Mouse (Mus musculus): ENCODE results near the gene Gbf1. TPM values are rescaled to one million over a fixed set of nuclear protein-coding genes. Genes with fewer than 3 reads are reported as not detected.

The Gbf1 gene
- polyA plus RNA-seq, 1 experiment = 51.5 TPM

- no peak overlapping the region for H3K27ac ChIP-seq (ENCODE audit: insufficient read depth, low read length)
- no peaks in the 10 kb centered on the region for H3K36me3 ChIP-seq (ENCODE audit: control insufficient read depth, insufficient read depth, low read length, poor library complexity, severe bottlenecking)
These were observed 46.6 kb downstream of the Gbf1 start for GRCm38 (mm10) chr19:46198891-46199290.

DNA sequence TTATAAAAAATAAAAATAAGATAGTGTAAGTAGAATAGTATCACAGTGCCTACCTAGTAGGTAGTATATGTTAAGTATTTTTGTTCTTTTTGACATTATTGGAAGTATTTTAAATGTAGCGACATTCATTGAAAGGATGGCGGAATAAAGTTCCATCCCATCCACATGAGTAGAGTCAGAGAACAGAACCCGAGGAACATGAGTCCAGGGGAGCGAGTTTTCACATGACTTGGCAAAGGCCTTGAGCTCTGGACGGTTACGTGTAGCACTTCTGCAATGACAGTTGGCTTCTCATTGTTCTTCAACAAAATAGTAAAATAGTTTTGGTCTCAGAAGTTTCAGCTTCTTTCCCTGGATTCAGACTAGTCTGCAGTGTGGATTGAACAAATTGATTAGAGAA is 51.9 kb downstream of the Gbf1 start:
- TF ChIP-seq CTCF (IDR thresholded peaks at IDR 0.05; ENCODE audit: low read depth, low read length) (no peak), POLR2A (IDR thresholded peaks at IDR 0.05; ENCODE audit: insufficient read depth, low read length) (no peak), EP300 (IDR thresholded peaks at IDR 0.05; ENCODE audit: insufficient read depth, low read depth, low read length) (no peak)
- H3K4me1 ChIP-seq (ENCODE audit: control insufficient read depth, insufficient read depth, low read length) = no peaks in the 10 kb centered on the region
- no peaks in the 10 kb centered on the region for H3K36me3 ChIP-seq (ENCODE audit: control insufficient read depth, insufficient read depth, low read length, poor library complexity, severe bottlenecking)
- H3K9me3 ChIP-seq (replicated peaks; ENCODE audit: control insufficient read depth, insufficient read depth, low read length, poor library complexity, severe bottlenecking) = no peaks in the 10 kb centered on the region
- no peak overlapping the region for H3K4me3 ChIP-seq (ENCODE audit: low read depth, low read length)
- H3K9ac ChIP-seq (ENCODE audit: low read depth, poor library complexity, severe bottlenecking) = no peak overlapping the region
- no peaks in the 10 kb centered on the region for H3K27me3 ChIP-seq (ENCODE audit: control insufficient read depth, insufficient read depth, low read length, poor library complexity, severe bottlenecking)
- H3K27ac ChIP-seq (ENCODE audit: insufficient read depth, low read length) = no peak overlapping the region

More at GRCm38 (mm10) chr19:46198891-46199290, 46.6 kb downstream of the Gbf1 start:
- no peak for TF ChIP-seq EP300 (IDR thresholded peaks at IDR 0.05; ENCODE audit: insufficient read depth, low read depth, low read length)
- no peak for TF ChIP-seq POLR2A (IDR thresholded peaks at IDR 0.05; ENCODE audit: insufficient read depth, low read length)
- TF ChIP-seq CTCF (IDR thresholded peaks at IDR 0.05; ENCODE audit: low read depth, low read length) = no peak
- H3K9ac ChIP-seq (ENCODE audit: low read depth, poor library complexity, severe bottlenecking) = no peak overlapping the region
- no peaks in the 10 kb centered on the region for H3K9me3 ChIP-seq (replicated peaks; ENCODE audit: control insufficient read depth, insufficient read depth, low read length, poor library complexity, severe bottlenecking)
- H3K4me1 ChIP-seq (ENCODE audit: control insufficient read depth, insufficient read depth, low read length) = no peaks in the 10 kb centered on the region
- H3K27me3 ChIP-seq (ENCODE audit: control insufficient read depth, insufficient read depth, low read length, poor library complexity, severe bottlenecking) = no peaks in the 10 kb centered on the region
- no peak overlapping the region for H3K4me3 ChIP-seq (ENCODE audit: low read depth, low read length)

DNA sequence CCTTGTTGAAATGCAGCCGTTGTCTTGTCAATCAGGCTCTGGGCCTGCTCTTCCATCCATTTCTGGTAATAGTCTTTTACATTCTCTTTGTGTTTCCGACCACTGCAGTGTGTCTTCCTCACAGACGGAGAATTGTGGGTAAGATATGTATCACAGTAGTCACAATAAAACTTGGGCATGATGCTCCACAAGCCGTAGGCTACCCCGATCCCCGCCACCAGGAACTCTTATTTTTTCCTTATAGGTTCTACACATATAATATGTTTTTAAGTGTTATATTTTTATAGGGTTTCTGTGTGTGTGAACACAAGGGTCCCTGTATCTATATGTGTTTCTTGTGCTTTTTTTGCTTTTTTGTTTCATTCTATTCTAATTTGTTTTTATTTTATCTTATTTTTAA is 53.4 kb downstream of the Gbf1 start:
- Histone ChIP-seq H3K27ac (ENCODE audit: insufficient read depth, low read length) (no peak overlapping the region), H3K9me3 (replicated peaks; ENCODE audit: control insufficient read depth, insufficient read depth, low read length, poor library complexity, severe bottlenecking) (no peaks in the 10 kb centered on the region), H3K4me3 (ENCODE audit: low read depth, low read length) (no peak overlapping the region), H3K4me1 (ENCODE audit: control insufficient read depth, insufficient read depth, low read length) (no peaks in the 10 kb centered on the region), H3K36me3 (ENCODE audit: control insufficient read depth, insufficient read depth, low read length, poor library complexity, severe bottlenecking) (no peaks in the 10 kb centered on the region), H3K27me3 (ENCODE audit: control insufficient read depth, insufficient read depth, low read length, poor library complexity, severe bottlenecking) (no peaks in the 10 kb centered on the region), H3K9ac (ENCODE audit: low read depth, poor library complexity, severe bottlenecking) (no peak overlapping the region)
- TF ChIP-seq EP300 (IDR thresholded peaks at IDR 0.05; ENCODE audit: insufficient read depth, low read depth, low read length) = no peak

- H3K27me3 ChIP-seq (ENCODE audit: control insufficient read depth, insufficient read depth, low read length, poor library complexity, severe bottlenecking) = no peaks in the 10 kb centered on the region
- no peak overlapping the region for H3K9ac ChIP-seq (ENCODE audit: low read depth, poor library complexity, severe bottlenecking)
- H3K4me1 ChIP-seq (ENCODE audit: control insufficient read depth, insufficient read depth, low read length) = no peaks in the 10 kb centered on the region
- no peak overlapping the region for H3K27ac ChIP-seq (ENCODE audit: insufficient read depth, low read length)
- no peaks in the 10 kb centered on the region for H3K36me3 ChIP-seq (ENCODE audit: control insufficient read depth, insufficient read depth, low read length, poor library complexity, severe bottlenecking)
- H3K9me3 ChIP-seq (replicated peaks; ENCODE audit: control insufficient read depth, insufficient read depth, low read length, poor library complexity, severe bottlenecking) = no peaks in the 10 kb centered on the region
- no peak overlapping the region for H3K4me3 ChIP-seq (ENCODE audit: low read depth, low read length)
- TF ChIP-seq CTCF (IDR thresholded peaks at IDR 0.05; ENCODE audit: low read depth, low read length) (no peak), POLR2A (IDR thresholded peaks at IDR 0.05; ENCODE audit: insufficient read depth, low read length) (no peak), EP300 (IDR thresholded peaks at IDR 0.05; ENCODE audit: insufficient read depth, low read depth, low read length) (no peak)
These were observed 58.6 kb downstream of the Gbf1 start for GRCm38 (mm10) chr19:46210951-46211350.

DNA sequence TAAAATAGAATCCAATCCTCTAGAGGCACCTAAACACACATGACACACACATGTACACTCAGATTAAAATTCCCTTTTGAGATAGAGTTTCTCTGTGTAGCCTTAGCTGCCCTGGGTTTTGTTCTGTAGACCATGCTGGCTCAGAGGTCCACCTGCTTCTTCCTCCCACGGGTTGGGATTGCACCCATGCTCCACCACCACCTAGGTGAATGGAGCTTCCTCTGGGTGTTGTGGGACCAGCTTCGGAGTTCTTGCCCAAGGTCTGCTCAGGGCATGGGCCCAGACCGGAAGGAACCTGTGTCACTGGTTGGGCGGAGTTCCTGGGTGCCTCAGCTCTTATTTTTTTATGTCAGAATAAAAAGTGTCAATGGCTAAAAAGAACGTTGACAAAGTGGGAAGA is 62.2 kb downstream of the Gbf1 start:
- H3K36me3 ChIP-seq (ENCODE audit: control insufficient read depth, insufficient read depth, low read length, poor library complexity, severe bottlenecking) = no peaks in the 10 kb centered on the region
- TF ChIP-seq POLR2A (IDR thresholded peaks at IDR 0.05; ENCODE audit: insufficient read depth, low read length) = no peak
- TF ChIP-seq EP300 (IDR thresholded peaks at IDR 0.05; ENCODE audit: insufficient read depth, low read depth, low read length) = no peak
- TF ChIP-seq CTCF (IDR thresholded peaks at IDR 0.05; ENCODE audit: low read depth, low read length) = no peak
- no peaks in the 10 kb centered on the region; the same call in 1 of the 2 replicates for H3K9me3 ChIP-seq (replicated peaks; ENCODE audit: control insufficient read depth, insufficient read depth, low read length, poor library complexity, severe bottlenecking)
- no peaks in the 10 kb centered on the region for H3K4me1 ChIP-seq (ENCODE audit: control insufficient read depth, insufficient read depth, low read length)
- H3K9ac ChIP-seq (ENCODE audit: low read depth, poor library complexity, severe bottlenecking) = no peak overlapping the region
- H3K4me3 ChIP-seq (ENCODE audit: low read depth, low read length) = no peak overlapping the region
- H3K27ac ChIP-seq (ENCODE audit: insufficient read depth, low read length) = no peak overlapping the region
- H3K27me3 ChIP-seq (ENCODE audit: control insufficient read depth, insufficient read depth, low read length, poor library complexity, severe bottlenecking) = no peaks in the 10 kb centered on the region

- Histone ChIP-seq H3K4me3 (ENCODE audit: low read depth, low read length) (no peak overlapping the region), H3K4me1 (ENCODE audit: control insufficient read depth, insufficient read depth, low read length) (no peaks in the 10 kb centered on the region), H3K9me3 (replicated peaks; ENCODE audit: control insufficient read depth, insufficient read depth, low read length, poor library complexity, severe bottlenecking) (no peaks in the 10 kb centered on the region; the same call in 1 of the 2 replicates), H3K36me3 (ENCODE audit: control insufficient read depth, insufficient read depth, low read length, poor library complexity, severe bottlenecking) (no peaks in the 10 kb centered on the region), H3K9ac (ENCODE audit: low read depth, poor library complexity, severe bottlenecking) (no peak overlapping the region), H3K27me3 (ENCODE audit: control insufficient read depth, insufficient read depth, low read length, poor library complexity, severe bottlenecking) (no peaks in the 10 kb centered on the region), H3K27ac (ENCODE audit: insufficient read depth, low read length) (no peak overlapping the region)
- no peak for TF ChIP-seq POLR2A (IDR thresholded peaks at IDR 0.05; ENCODE audit: insufficient read depth, low read length)
- TF ChIP-seq EP300 (IDR thresholded peaks at IDR 0.05; ENCODE audit: insufficient read depth, low read depth, low read length) = no peak
- no peak for TF ChIP-seq CTCF (IDR thresholded peaks at IDR 0.05; ENCODE audit: low read depth, low read length)
These were observed 63.1 kb downstream of the Gbf1 start for GRCm38 (mm10) chr19:46215401-46215800.

Measured in ES-Bruce4 (cell line).